Mouse (Mus musculus): ENCODE results near the gene Coq9.

GRCm38 (mm10) chr8:94837662-94838574 is at the start of gene Coq9, which contains the start of gene Ciapin1:
- no peak for TF ChIP-seq CTCF (IDR thresholded peaks at IDR 0.05; ENCODE audit: control insufficient read depth, insufficient read depth, insufficient replicate concordance, low read depth, low read length)
- TF ChIP-seq POLR2A (IDR thresholded peaks at IDR 0.05; ENCODE audit: control insufficient read depth, low read depth, low read length) = peak; percentile 91

Data from testis, adult 2 months (tissue).